Mouse (Mus musculus): ENCODE measurements at regions not wholly inside any gene's neighbourhood (a gene's known extent, or its start where the extent isn't known, plus 50 kb on each side); places are given as distances from the start of the nearest gene placed in this dataset.

- TF ChIP-seq POLR2A (IDR thresholded peaks at IDR 0.05; ENCODE audit: borderline replicate concordance, control insufficient read depth, low read depth, low read length): no peak
- TF ChIP-seq CTCF (IDR thresholded peaks at IDR 0.05; ENCODE audit: control insufficient read depth, insufficient read depth, low read length): no peak
Measured at GRCm38 (mm10) chr11:57413271-57413670, 105.1 kb downstream of the Fam114a2 start.

Measured in bone marrow, adult 2 months (tissue).